Mouse (Mus musculus) lung, postnatal 4 days (tissue): Measurements from ENCODE around the gene Usp2.

Source experiments
- DNase-seq, 2 experiments: peaks; one replicate each; pipeline ENCODE4 v3.0.0; 2021

The Usp2 gene

DNA sequence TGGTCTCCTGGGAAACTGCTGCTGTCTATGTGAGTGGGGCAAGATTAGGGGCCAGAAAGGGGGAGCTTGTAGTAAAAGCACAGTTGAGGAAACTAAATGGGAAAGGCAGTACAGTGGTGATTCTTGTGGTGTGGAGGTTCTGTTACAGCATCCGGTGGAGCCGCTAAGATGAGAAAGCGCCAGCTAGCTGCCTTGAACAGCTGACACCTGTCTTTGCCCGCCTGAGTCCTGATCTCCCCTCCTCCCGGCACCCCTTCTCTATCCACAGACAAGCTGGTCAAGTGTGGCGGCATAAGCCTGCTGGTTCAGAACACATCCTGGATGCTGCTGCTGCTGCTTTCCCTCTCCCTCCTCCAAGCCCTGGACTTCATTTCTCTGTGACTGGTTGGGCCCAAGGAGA lies 19.8 kb upstream of the Usp2 start:
- DNase-seq, result no peak

DNA sequence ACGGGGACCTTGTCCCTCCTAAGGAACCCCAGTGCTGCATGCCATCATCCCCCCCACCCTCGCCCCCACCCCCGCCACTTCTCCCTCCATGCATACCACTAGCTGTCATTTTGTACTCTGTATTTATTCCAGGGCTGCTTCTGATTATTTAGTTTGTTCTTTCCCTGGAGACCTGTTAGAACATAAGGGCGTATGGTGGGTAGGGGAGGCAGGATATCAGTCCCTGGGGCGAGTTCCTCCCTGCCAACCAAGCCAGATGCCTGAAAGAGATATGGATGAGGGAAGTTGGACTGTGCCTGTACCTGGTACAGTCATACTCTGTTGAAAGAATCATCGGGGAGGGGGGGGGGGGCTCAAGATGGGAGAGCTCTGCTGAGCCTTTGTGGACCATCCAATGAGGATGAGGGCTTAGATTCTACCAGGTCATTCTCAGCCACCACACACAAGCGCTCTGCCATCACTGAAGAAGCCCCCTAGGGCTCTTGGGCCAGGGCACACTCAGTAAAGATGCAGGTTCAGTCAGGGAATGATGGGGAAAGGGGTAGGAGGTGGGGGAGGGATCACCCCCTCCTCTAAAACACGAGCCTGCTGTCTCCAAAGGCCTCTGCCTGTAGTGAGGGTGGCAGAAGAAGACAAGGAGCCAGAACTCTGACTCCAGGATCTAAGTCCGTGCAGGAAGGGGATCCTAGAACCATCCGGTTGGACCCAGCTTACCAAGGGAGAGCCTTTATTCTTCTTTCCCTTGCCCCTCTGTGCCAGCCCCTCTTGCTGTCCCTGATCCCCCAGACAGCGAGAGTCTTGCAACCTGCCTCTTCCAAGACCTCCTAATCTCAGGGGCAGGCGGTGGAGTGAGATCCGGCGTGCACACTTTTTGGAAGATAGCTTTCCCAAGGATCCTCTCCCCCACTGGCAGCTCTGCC lies 19.0 kb upstream of the Usp2 start:
- DNase-seq, result no peak

DNA sequence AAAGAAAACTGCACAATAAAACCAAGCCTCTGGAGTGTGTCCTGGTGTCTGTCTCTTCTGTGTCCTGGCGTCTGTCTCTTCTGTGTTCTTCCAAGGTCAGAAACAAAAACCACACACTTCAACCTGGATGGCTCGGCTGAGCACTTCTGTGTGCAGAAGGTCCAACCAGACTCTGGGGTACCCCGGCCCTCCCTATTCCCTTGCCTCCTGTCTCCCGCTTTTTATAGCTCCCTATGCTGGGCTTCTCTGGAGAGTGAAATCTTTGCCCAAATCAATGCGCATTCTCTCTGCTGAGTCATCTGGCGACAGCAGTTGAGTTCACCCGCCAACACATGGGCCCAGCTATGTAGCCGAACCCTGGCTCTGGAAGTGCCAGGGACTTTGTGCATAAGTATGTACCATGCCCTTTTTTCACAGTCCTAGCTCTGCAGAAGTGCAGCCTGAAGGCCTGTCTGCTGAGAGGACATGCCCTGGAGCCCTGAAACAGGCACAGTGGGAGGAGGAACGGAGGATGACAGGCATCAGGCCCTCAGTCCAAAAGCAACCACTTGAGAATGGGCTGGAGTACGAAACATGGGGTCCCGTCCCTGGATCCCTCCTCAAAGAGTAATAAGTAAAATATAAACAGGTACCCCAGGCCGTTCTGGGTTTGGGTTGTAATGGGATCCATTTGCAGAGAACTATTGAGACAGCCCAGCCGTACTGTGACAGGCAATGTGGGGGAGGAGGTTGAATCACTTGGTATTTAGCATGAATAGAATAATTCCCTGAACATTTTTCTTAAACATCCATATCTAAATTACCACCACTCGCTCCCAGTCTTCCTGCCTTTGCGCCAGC lies 18.1 kb upstream of the Usp2 start:
- DNase-seq, result no peak

DNA sequence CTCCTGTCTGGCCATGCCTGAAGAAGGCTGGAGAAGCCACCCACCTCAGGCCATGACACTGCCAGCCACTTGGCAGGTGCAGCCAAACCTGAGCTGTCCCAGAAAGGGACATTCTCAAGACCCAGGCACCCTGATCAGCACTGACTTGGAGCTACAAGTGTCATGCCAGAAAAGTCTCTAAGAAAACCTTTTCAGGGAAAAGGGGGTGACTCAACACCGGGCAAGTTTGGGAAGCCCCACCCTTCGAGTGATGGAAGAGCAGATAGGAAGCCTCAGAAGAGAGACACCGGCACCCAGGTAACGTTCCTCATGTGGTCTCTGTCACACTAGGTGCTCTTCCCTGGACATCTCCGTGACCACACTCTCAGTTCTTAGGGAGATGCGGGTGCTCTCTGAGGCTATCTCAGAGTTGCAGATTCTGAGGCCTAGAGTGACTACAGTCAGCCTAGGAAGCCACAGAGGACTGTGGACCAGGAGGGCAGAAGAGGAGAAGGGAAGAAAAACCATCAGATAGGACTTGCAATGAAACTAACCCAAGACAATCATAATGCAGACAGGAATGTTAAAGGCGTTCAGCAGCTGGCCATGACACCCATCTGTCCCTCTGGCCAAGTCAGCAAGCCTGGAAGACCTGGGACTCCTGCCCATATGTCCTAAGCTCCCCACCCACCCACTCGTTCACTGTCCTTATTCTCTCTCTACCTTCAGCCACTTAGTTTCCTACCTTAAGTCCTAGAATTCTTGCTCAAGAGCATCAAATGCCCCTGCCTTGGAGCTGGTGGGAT lies 17.2 kb upstream of the Usp2 start:
- DNase-seq, result no peak

DNA sequence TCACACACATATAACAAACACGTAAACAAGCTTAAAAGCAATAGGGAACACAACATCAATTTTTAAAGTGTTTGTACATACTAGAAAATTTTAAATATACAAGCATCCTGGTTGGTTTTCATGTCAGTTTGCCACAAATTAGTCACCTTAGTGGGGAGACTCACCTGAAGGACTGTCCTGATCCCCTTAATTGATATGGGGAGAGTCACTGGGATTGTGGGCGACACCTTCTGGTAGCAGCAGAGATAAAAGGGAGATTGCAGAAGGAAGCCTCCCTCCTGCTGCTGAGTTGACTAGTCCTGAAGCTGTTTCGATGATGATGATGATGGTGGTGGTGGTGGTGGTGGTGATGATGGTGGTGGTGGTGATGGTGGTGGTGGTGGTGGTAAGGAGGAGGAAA lies 14.0 kb upstream of the Usp2 start:
- no peak for DNase-seq

DNA sequence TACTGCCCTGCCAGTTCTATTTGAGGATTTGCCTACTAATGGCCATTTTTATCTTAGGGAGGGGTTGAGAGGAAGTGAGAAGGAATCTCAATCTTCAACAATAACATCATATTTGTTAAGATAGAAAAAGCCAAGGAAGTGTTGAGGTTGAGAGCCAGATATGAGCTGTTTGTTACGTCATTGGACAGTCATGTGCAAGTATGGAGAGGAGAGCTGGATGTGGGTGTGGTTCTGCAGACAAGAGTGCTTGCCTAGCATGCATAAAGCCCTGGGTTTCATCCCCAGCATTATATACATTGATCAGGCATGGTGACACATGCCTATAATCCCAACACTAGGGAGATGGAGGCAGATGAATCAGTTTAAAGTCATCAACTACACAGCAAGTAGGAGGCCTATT lies 12.9 kb upstream of the Usp2 start:
- no peak for DNase-seq

DNA sequence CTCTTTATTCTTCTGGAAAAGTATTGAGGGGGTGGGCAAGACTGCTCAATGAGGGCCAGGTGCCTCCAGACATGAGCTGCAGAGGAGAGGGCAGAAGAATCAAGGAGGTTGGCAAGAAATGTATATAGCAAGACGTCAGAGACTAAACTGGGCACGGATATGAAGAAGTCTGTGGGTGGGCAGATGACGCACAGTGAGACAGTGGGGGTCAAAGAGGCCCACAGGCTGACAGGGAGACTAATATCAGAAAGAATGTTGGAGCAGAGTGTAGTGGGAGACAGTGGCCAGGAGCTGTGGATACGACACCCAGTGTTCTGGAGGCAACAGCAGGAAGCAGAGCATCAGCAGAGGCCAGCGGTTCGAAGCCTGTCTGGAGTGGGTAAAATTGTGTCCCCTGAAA lies 8.2 kb upstream of the Usp2 start:
- DNase-seq, result no peak

DNA sequence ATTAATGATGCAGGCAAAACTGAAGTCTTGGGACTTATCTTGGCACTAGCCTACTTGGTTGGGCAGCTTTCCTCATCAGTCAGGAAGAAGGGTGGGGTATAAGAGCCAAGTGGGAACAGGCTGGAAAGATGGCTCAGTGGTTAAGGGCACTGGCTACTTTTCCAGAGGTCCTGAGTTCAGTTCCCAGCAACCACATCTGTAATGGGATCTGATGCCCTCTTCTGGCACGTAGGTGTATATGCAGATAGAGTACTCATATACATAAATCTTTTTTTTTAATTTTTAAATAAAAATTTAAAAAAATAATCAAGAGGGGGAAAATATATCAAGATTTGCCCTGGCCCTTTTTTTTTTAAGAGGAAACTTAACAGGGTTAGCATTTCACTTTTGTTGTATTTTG lies 1.6 kb upstream of the Usp2 start:
- DNase-seq, result no peak

DNA sequence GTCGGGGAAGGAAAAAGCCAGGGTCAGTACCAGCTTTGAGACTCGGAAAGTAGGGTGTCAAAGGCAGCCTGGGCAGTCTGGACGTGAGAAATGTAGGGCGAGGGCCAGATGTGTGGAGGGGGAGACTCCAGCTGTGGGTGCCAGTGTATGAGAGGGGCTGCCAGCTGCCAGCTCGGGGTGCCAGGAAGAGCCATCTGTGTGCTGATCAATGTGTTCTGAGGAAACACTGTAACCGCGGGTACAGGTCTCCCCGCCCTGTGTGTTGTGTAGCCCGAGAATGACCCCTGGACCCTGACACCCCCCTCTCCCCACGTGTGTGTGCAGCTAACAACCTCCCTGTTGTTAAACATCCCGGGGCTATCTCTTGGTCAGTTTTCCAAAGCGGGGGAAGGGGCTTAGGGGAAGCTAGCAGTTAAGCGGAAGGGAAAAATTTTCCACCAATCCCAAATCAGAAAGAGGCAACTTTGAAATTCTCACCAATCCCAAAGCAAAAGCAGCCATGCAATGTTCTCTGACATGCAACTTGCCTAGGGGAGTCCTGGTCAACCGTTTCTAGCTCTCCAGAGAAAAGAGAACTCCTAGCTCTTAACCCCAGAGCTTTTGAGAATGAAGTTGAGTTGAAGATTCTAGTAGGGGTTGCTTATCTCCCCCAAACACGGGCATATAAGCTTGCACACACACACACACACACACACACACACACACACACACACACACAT lies 579 bp downstream of the Usp2 start:
- no peak for DNase-seq

DNA sequence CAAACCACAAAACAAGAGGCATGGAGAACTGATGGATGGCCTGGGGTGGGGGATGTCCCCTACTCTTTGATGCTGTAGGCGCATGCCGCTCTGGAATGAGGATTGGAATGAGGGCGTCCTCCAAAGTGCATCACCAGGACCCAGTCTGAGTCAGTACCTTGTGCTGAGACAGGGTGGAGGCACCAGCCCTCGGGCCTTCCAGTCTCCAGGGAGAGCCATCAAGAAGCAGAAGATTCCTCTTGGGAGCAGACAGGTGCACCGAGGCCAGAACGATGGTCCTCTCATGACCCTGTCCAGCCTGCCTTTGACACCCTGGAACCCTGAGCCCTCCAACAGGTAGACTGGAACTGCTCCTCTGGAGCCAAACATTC lies 1.1 kb downstream of the Usp2 start:
- DNase-seq, result no peak

DNA sequence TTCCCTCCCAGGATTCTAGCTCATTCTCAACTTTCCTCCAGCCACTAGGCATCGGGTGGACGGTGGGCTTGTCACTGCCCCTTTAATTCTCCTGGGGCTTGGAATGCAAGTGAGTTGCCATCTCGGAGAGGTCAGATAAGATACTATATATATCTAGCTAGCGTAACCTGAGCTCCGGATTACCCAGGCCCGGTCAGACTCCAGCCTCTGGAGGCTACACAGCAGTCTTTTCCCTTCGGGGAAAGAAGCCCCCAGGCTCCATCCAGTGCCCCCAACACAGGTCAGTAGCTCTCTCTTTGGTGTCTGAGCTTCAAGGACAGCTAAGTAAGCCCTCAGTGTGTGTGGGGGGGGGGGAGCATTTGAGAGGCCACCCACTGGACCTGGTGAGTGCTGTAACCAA lies 2.4 kb downstream of the Usp2 start:
- no peak for DNase-seq

DNA sequence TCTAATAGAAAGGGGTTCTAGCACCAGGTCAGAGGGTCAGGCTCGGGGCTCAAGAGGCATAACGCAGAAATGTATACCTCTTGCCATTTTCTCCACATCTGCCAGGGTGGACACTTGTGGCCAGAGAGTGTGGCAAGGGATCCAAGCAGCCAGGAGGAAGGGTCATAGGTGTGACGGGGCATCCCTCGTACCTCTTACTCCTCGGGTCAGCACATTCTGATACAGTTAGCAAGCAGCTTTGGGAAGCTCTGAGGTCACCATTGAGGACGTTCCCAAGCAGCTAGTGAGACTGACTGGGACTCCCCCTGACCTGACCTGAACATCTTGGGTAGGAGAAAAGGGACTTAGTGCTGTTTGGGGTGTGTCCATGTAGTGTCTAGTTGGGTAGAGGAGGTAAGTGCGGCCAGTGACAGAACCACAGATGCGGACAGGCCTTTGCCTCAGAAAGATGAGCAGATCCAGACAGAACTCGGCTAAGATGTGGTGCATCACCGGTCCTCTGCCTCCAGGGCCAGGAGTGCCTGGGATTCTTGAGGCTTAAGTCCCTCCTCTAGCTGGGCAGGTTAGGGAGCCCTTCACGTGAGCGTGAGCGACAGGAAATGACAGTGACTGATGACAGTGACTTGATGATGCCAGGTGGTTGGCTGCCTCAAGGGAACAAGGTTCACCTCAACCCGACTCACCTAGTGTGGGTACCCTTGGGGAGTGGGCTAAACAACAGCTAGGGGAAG lies 3.5 kb downstream of the Usp2 start:
- DNase-seq, result no peak

DNA sequence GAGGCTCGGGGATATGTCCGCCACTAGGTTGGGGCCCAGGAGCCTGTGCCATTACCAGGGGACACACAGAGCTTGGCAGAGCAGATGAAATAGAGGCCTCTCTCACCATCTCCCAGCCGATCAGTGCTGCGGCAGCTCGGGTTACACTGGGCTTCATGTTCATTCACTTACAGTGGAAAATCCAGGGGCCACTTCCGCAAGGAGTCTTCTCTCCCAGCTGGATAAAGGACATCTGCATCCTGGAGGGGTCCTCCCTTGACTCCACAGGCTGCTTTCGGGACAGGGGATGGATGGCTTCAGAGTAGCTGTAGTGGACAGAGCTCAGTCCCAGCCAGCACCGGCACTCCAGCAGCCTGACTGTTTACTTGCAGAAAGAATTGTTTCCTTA lies 4.0 kb downstream of the Usp2 start:
- no peak for DNase-seq

DNA sequence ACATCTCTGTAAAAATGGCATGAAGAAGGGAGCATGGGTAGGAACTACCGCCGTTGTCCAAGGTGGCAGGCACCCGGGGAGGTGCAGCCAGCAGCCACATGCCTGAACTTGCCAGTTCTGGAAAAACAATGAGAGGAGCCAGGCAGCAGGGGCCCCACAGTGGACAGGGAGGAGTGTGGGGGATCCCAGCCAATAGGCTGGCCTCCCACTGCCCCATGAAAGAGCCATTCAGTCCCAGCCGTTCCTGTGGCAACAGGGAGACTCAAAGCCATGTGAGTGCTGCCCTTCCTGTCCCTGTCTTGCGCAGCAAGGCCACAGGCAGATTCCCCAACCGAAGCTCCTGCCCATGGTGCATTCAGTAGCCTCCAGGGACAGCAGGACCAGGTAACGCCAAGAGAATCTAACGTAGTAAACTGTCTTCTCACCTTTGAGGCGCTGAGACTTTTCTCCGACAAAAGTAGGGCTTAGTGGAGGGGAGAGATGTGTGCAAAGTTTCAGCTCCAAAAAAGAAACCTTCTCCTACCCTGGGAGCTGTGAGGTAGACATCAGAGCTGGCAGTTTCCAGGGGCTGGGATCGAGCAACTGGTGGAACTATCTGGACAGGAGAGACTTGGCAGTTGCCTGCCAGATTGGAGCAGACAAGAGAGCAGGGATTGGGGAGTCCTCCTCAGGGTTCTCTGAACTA lies 5.2 kb downstream of the Usp2 start:
- no peak for DNase-seq

DNA sequence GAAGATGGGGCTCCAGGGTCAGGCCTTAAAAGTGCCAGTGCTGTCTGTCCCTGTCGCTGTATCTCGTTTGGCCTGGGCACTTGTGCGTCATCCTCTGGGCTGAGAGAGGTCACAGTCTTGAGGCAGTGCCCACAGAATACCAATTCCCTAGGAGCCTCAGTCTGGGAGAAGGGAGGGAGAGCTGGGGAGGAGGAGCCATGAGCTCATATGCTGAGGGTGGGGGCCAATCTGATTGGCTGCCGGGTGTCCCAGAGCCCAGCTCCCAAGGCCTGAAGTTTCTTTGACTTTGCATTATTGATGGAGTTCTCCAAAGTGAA lies 5.7 kb downstream of the Usp2 start:
- DNase-seq, result no peak

DNA sequence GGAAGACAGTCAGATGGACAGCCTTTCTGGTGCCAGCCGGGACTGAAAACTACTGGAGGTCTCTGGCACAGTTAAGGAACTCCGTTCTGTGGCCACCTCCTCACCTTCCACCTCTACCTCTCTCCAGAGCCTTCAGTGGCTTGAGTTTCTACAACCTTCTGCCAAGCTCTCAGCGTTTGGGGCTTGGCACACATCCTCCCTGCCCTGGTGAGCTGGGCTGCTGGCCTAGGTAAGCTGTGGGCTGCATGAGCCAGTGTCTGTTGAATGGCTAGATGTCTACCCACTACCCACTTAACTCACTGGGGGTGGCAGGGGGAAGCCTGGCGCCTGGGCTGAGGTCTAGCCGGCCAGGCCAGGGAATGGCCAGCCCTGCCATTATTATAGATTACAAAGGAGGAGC lies 6.3 kb downstream of the Usp2 start:
- no peak for DNase-seq

DNA sequence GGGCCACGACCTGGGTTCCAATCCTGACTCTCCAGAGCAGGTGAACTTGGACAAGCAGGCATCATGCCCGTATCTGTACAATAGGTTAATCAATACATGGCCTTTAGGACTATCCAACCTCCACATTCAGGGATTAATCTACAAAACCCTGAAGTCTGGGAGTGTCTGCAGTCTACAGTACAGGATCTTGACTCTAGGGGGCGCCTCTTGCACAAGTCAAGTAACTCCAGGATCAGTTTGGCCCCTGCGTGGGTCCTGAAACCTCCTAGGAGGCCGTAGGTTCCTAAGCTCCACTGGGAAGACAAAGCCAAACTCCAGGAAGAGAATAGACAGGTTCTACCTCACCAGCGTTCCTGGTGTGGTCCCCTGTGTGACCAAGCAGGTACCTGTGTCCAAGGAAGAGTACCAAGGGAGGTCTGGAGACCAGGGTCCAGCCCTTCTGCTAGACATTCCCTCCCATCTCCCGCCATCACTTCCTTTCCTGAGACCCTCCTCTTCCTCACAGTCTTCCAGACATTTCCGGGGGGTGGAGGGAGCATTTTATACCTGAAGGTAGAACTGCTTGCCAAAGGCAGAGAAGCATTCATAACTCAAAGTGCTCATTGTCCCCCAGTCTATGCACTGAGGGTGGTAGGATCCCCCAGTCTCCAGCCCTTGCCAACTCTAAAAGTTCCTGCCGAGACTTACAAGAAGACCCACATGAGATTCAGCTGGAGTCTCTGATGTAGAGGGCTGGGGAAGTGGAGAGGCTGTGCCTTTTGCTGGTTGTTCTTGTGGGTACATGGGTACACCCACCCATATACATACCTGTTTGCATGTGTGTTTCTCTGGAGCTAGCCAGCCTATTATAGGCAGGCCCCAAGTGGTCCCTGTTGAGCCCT lies 7.8 kb downstream of the Usp2 start:
- DNase-seq, result no peak

DNA sequence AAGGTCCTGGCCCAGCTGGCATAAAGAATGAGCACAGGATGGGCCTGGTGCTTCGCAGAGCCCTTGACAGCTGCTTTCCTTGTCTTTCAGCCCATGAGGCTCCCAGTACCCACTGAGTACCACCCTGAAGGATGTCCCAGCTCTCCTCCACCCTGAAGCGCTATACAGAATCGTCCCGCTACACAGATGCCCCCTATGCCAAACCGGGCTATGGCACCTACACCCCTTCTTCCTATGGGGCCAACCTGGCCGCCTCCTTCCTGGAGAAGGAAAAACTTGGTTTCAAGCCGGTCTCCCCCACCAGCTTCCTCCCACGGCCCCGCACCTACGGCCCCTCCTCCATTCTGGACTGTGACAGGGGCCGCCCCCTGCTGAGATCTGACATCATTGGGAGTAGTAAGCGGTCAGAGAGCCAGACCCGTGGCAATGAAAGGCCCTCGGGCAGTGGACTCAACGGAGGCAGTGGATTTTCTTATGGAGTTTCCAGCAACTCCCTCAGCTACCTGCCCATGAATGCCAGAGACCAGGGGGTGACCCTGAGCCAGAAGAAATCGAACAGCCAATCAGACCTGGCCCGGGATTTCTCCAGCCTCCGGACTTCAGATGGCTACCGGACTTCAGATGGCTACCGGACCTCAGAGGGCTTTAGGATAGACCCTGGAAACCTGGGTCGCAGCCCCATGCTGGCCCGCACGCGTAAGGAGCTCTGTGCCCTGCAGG lies 8.6 kb downstream of the Usp2 start:
- no peak for DNase-seq

DNA sequence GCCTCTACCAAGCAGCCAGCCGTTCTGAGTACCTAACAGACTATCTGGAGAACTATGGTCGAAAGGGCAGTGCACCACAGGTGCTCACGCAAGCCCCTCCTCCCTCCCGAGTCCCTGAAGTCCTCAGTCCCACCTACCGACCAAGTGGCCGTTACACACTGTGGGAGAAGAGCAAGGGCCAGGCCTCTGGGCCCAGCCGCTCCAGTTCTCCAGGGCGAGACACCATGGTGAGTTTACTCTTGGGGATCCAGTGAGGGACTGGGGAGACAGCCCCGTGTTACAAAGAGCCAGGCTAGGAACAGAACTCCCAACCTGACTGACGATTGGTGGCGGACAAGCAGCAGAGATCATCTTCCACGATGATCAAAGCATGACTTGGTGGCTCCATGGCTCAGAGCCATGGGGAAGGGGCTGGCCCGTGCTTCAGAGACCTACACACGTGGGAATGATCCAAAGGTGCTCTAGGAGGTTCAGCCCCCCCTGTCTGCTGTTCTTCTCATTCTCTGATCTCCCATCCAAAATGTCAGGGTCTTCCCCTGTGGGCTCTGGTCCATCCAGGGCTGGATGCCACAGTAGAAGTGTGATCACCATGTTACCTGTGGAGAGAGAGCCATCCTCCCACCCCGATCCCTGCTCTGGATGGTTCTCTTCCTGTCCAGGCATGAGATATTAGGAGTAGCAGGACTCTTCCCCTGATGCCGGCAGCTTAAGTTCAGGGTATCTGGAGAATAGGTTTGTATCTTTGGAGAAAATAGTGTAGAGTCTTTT lies 9.4 kb downstream of the Usp2 start:
- no peak for DNase-seq
